Mouse (Mus musculus) megakaryocyte, embryonic 14.5 days (primary cell): ENCODE data around the gene Klhl12.

ENCODE experiments used
- FLI1 ChIP-seq: IDR thresholded peaks from 2 replicates; pipeline ENCODE4 v1.6.1; 2012; ENCODE audit warnings: low read length, inconsistent platforms, mixed read lengths
- GATA1 ChIP-seq: IDR thresholded peaks from 3 replicates; pipeline ENCODE4 v1.6.1; 2012; ENCODE audit warnings: mixed read lengths, low read length, inconsistent platforms, borderline replicate concordance

- TF ChIP-seq FLI1: no peak
- no peak for TF ChIP-seq GATA1
Measured at GRCm38 (mm10) chr1:134433473-134433872, 21.9 kb upstream of the Klhl12 start.
